Mouse (Mus musculus) brain, adult 2 months (tissue): Measurements from ENCODE around the gene Osbpl6.

Experiments used
- DNase-seq: peaks from one replicate; pipeline ENCODE4 v3.0.0; 2011; ENCODE audit warnings: low read depth, low spot score

Gene Osbpl6

DNA sequence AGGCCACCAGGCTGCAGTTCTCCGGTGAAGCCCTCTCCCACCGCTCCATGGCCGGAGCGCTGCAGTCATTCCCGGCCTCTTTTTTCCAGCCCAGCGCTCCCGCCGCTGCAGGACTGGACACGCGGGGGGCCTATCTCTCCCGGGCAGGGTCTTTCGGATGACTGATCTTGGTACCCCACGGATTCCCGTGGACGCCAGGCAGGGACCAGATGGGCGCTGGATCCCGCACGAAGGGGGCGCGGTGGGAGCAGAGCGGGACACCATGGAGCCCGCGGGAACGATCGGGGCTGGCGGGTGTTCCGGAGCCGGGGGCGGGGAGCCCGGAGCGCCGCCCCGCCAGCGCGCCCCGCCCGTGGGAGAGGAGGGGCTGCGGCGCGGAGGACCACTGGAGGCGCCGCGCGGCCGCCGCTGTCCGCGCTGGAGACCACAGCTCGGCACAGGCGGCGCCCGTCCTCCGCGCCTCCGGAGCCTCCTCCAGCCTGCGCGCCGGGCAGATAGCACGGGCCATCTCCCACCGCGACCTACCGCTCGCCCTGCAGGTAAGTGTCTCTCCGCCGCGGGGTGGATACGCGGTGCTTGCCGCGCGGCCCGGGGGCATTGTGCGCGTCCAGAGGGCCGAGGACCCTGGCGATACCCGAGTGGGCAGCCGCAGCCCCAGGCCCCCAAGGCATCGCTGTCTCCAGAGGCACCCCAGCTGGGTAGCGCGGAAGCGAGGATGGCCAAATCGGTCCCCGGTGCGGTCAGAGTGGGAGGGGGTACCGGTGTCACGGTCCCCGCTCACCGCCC is at the start of gene Osbpl6:
Gene Osbpl6 (plus strand): TSS at position 358 of the 786 bp plus-strand sequence.
- peak; percentile 84 for DNase-seq

DNA sequence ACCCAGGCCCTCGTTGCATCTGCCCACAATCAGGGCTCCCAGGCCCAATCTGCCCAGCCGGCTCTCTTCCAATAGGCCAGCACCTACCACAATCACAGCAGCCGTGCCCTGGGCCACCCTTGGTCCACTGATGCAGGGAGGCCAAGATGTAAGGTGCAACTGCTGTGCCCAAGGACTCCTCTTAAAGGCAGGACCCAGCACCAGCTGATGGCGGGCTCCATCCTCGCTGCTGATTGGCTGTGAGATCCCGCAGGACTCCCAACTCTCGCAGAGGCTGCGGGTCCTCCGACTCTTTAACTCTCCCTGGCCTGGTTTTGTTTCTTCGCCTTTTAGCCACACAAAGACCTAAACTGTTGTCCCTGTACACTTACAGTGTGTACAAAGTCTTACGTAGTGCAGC is 46.1 kb upstream of the Osbpl6 start, which contains the start of gene Cyct:
Gene Cyct (minus strand): TSS at position 225 of the 400 bp plus-strand sequence.
- DNase-seq: no peak

DNA sequence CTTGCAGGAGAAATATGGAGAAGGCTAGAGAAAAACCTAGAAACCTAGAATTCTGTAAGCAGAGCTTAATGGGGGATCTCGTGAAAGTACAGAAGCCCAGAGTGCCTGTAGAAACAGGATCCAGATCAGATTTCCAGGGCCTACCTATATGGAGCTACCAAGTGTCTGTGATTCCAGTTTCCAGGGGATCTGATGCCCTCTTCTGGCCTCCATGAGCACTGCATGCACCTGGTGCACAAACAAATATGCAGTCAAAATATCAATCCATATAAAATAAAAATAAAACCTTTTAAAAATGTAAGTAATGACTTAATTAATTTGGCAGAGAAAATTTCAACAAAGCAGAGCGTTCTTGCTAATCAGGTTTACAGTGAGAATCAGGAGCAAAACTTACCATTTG is 44.2 kb upstream of the Osbpl6 start:
- peak; percentile 28 for DNase-seq

DNA sequence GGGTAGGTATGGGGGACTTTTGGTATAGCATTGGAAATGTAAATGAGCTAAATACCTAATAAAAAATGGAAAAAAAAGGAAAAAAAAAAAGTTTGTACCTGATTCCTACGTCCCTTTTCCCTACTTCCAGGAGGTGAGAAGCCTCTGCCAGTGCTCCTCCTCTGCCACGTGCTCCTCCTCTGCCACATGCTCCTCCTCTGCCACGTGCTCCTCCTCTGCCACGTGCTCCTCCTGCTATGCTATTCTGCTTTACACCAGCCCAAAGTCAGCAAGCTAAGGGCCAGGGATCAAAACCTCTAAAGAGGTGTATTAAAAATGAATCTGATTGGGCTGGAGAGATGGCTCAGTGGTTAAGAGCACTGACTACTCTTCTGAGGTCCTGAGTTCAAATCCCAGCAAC is 40.5 kb upstream of the Osbpl6 start:
- no peak for DNase-seq

DNA sequence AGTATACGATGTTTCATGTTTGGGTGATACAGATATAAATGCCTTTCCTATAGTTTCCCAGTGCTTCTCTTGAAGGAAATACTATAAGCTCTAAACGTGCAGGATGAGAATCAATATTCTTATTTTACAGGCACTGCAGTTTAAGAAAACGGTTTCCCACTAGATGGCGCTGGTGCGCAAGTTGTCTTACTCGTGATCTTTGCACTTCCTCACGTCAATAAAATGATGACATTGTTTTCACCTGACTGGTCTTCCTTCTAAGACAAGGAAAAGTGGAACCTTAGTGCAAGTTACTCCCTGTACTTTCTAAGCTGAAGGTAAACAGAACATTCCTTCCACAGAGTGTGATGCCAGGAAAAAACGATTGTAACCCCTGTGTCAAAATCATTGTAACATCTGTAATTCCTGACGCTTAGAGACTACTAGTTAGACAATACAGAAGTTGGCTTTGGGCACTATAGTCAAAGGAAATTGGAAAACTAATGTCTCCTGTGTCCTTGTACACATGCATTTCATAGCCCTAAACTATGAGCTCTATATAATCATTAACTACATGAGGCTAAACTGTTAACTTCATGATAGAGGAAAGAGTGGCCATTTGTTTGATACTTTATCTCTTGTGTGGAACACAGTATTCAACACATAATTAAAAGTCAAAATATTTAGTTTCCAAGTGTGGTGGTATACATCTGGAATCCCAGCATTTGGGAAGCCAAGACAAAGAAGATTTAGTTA is 39.0 kb upstream of the Osbpl6 start:
- DNase-seq: peak; percentile 92

DNA sequence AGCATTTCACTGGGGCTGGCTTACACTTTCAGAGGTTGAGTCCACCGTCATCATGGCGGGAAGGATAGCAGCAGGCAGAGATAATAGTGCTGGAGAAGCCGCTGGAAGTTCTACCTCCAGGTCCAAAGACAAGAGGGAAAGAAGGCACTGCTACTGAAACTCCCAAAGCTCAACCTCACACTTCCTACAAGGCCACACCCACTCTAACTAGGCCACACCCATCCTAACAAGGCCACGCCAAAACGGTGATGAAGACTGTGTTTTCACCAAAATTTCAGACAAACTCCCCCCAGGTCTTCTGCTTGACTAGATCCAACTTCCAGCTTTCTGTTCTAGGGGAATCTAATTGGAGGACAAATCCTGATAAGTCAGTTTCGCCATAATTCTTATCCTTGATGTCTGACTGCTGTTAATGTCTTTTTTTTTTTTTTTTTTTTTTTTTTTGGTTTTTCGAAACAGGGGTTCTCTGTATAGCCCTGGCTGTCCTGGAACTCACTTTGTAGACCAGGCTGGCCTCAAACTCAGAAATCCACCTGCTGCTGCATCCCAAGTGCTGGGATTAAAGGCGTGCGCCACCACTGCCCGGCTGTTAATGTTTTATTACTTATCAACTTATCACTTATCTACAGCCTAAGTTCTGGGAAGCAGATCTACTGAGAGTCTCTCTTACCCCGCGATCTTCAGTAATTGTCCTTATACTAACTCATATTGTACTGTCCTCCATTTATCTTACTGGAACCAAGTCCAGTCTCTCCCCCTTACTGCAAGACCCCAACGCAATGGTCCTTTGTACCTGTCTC is 37.2 kb upstream of the Osbpl6 start:
- no peak for DNase-seq

DNA sequence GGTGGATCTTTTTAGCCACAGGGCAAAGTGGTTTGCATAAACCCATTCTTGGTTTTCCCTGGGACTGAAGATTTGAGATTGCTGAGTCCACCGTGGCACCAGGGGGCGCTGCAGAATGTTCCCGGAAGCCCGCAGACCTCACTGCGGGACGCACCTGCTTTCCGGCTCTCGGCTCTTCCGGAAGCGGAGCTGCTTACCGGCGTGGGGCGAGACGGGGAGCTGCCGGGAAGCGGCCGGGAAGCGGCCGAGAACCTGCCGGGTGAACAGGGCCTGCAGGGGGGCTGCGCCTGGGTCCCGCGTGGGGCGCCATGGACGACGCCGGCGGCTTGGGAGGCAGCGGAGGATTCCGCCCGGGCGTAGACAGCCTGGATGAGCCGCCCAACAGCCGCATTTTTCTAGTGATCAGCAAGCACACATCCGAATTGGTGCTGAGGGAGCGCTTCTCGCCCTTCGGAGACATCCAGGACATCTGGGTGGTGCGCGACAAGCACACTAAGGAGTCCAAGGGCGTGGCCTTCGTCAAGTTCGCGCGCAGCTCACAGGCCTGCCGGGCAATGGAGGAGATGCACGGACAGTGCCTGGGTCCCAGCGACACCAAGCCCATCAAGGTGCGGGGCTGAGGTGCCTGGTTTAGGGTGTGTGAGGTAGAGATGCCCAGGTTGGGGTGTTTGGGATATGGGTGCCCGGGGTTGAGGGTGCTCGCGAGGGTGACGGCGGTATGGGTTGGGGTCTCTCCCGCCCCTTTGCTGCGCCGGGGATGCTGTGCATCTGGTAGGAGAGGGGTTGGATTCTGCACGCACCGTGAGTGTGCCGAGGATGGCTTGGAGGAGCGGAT is 36.3 kb upstream of the Osbpl6 start, which contains the start of gene Rbm45:
Gene Rbm45 (plus strand): TSS at position 164 of the 835 bp plus-strand sequence.
- DNase-seq: peak; percentile 96

DNA sequence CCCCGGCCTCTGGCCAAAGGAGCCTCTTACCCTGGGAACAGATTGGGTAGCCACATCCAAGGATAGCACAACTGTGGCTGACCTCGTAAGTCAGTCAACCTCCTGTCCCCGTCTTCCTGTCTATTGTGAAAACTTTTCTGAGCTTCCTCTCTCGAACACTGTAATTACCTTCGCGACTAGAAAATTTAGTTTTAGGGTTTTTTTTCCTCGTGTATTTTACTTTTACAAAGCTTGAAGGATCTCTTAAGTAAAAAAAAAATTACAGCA is 35.7 kb upstream of the Osbpl6 start:
- no peak for DNase-seq

DNA sequence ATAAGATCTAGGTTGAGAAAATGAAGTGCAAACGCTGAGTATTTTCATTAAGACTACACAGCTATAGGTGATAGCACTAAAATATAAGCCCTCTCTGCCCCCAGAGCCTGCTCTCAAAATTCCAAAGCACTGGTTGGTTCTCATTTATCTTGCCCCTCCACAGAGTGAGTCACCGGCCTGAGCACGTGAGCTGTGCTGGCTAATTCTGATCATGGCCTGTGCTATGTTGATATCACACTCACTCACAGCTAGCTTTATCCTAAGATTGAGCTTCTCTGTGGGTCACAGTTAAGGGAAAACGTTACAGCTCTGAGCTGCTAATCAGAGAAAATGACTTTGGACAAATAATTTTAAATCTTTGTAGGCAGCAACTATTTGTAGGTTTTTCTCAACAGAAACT is 34.1 kb upstream of the Osbpl6 start:
- no peak for DNase-seq

DNA sequence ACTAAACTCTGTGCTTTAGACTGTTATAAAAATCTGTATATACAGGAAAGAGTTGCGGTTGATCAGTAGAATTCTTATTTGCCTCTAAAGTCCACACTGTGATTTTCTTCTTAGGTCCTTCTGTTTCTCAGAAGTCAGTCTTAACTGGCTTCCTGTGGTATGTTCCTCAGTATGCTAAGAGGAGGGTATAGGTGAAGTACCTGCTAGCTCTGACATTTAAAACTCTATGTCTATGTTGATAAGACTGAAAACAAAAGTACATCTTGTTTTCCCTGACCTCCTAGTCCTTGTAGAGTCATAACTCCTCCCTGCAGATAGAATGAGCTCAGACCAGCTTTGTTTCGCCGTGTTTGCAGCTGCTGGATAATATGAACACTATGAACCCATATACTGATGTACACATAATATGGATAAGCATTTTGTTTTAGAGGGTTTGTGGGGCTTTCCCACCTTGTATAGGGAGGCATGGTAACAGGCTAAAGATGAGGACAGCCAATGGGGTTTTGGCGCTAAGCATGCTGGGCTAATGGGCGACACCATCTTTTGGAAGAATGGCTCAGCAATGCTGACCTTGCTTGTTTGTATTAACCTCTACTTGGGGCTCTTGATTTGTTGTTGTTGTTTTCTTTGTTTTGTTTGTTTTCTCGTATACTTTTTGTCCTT is 31.6 kb upstream of the Osbpl6 start:
- DNase-seq: no peak

DNA sequence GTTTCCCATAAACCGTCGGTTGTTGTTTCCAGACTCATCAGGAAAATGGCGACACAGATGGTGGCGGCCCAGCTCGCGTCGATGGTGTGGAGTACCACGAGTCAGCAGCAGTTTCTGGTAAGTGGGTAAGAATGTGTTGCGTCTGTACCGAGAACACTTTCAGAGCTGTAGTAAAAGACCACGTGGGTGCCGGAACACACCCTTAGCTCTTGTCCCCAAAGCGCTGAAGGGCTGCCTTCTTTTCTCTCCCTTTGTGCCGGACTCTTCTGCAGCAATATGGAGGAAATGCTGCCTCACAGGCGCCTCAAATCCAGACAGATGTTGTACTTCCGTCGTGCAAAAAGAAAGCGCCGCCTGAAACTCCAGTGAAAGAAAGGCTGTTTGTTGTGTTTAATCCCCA is 27.7 kb upstream of the Osbpl6 start:
- DNase-seq: no peak

DNA sequence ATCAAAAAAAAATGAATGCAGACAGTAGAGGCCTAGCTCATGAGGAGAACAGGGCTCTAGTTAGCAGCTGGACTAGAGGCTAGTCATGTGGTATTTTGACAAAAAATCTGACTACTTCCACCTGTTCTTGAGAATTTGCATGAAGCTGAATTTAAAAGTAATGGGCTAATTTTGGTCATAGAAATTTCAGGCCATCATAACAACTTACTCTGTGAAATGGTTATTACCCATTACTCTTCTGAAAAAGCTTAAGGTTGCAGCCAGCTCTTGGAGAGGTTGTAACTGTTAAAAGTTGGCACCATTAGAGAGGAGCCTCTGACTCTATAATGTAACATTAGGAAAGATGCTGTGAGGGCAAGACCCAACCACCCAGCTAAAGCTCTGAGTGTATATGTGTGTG is 19.8 kb upstream of the Osbpl6 start:
- no peak for DNase-seq

DNA sequence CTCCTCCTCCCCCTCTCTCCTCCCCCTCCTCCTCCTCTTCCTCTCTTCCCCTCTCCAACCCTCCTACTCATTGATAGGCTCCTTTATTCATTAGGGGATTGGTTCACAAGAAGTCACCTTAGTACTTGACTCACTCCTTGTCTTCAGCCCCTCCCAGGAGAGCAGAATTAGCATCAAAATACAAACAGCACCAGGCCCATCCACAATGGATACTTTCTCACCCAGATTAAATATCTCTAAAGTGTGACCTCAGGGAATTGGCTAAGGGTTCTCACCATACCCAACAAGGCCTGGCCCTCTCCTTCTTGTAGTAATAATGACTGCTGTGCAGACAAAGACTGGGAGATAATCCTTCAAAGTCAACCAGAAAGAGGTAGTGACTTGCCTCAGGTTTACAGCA is 6.1 kb upstream of the Osbpl6 start:
- DNase-seq: no peak

DNA sequence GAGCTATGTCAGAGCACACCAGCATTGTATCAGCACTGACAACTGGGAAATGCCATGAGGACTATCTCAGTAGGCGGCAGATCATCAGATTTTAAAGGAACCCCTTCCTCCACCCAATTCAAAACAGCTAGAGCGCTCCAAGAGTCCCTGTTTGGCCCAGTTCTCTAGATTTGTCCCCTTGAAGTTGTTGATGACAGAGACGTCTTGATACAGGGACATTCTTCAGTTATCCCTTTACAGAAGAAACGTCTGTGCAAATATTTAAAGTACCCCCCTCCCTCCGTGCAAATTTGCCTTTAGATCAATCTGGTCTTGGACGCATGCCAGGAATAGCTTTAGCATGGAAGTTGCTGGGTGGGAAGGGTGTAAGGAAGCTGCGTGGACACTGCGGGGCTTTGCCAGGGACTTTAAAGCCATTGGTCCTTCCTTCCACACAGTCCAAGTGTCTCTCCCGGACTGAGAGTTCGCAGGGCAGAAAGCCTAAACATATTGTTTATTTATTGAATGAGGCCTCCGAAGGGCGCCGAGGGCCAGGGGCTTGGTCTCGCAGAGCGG is 635 bp upstream of the Osbpl6 start:
- DNase-seq: peak; percentile 54

DNA sequence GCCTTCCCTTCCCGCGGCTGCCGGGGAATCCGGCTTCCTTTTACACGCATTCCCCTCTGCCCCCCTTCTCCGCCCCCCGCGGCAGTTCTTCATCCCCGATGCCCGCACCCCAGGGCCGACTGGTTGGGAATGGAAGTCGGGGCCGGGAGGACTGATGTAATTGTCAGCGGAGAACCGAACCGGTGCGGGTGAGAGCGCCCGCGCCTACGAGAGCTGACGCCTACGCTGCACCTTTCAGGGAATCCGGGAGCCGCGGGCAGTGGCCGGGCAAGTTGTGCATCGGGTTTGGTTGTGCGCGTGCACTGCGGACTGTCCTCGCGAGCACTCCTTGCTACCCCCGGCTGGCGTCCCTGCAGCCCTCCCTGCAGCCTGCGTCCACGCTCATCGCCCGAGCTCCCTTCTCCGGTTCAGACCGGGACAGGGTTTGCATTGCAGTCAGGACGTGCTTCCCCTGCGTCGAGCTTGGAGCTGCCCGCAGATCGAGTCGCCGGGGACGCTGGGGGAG is 681 bp downstream of the Osbpl6 start:
- peak; percentile 92 for DNase-seq

DNA sequence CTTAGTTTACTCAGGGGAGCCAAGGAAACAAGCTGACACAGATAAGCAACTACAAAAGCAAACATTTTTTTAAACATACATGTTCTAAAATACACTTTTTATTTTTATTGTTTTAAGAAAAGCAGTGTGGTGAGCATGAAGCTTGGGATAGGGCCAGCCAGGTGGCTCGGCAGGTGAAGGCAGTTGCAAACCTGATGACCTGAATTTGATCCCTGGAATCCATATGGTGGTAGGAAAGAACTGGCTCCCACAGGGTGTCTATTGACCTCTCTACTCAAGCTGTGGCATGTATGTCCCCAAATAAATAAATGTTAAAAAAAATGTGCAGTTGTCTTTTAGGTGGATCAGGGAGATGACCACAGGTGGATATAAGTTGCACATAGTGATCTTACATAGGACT is 3.2 kb downstream of the Osbpl6 start:
- peak; percentile 21 for DNase-seq

DNA sequence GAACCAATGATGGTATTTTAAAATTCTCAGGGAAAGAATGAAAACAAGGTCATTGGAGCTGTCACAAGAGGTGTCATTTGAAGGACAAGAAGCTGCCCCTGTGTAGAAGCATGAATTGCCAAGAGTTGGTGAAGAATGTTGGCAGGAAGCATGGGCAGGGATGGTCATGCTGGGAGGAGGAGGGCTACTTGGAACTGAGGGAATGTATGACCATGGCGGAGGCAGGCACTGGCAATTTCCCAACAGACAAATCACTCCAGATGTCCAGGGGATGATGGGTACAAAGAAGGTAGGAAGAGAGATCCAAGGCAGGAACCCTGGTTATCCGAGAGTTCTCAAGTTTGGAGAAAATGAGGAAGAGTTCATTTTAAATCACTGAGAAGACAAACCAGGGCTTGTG is 3.7 kb downstream of the Osbpl6 start:
- peak; percentile 73 for DNase-seq

DNA sequence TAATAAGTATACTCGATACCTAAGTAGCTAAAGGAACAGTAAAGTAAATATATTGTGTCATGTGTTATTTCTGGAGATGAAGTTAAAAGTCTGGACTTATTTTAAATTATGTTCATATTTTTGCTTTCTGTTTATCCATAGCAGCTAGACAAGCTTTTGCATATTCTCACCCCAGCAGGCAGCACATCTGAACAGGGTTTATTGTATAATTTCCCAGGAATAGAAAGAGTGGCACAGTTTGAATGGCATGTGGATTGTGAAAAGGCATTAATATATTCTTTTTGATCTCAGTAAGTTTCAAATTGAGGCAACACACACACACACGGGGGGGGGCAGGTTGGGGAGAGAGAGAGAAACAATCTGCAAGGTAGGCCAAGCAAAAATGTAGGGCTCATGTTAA is 6.6 kb downstream of the Osbpl6 start:
- DNase-seq: peak; percentile 38

DNA sequence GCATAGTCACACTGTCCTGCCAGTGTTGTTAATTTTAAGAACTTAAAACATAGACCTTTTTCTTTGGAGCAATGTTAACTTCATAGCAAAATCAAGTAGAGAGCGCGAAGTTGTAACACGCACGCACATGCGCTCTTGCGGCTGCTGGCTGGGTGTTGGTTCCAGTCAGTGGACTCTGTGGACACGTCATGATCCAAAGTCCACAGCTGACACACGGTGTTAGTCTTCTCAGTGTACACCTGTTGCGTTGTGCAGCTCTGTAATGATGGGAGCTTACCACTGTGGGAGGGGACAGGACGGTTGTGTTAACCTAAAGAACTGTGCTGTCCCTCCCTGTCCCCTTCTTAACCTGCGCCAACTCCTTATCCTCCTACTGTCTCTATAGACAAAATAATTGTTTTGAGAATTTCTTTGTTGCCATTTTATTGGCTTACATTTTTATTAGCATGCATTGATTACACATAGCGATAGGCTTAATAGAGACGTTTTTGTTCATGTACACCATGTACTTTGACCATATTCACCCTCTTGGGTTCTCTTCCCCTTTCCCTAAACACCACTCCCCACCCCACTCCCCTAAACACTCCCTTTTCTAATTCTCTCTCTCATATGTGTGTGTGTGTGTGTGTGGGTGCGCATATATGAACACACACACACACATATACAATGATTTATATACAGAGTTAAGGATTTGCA is 11.3 kb downstream of the Osbpl6 start:
- DNase-seq: no peak

DNA sequence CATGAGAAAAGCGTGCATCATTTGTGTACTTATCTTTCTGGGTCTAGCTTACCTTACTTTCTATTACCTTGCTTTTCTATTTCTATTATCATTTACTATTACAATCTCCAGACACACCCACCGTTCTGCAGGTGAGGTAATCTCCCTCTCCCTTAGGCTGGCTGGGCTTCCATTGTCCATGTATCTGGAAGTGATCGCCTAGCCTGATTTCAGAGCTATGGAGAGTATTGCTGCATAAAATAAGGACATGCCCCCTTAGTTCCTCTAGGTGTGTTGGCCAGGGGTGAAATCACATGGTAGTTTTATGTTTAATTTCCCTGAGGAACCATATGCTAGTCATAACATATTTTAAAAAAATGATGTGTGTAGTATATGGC is 11.8 kb downstream of the Osbpl6 start:
- DNase-seq: no peak
